Mouse (Mus musculus) gastrocnemius, postnatal 14 days (tissue): Measurements from ENCODE around the gene Ugp2. TPM values are rescaled to one million over a fixed set of nuclear protein-coding genes. Genes with fewer than 3 reads are reported as not detected.

Source experiments
- microRNA-seq, 2 experiments: library from miRNA; unstranded; fragments of <30 nt; microRNA quantifications; one replicate each; pipeline ENCODE4 v1.2.0; 2021
- total RNA-seq, 2 experiments: library from RNA; stranded (reverse); gene quantifications; 2 replicates each; pipeline ENCODE4 v1.2.3; 2021

Ugp2 gene
- total RNA-seq, 2 experiments from 2014 or later, result 264 to 284 TPM

Small RNAs within 50 kb of the gene (microRNA-seq; reads per million reads assigned to microRNA genes)
- 0.96 to 1.0 reads per million in 2 experiments for gene Mir1933

Other genes starting within 250 kb of the Ugp2 start
- 10 to 100 TPM; 14.9 to 15.9 TPM for gene Vps54, start 131.9 kb downstream of the Ugp2 start, total RNA-seq
- 1 to 10 TPM; 2.8 to 4.8 TPM for gene Wdpcp, start 201.0 kb upstream of the Ugp2 start, total RNA-seq
- gene Mdh1, start 201.2 kb upstream of the Ugp2 start, total RNA-seq, result 100 to 1,000 TPM; 459 to 595 TPM